Mouse (Mus musculus) embryonic facial prominence, embryonic 11.5 days (tissue): ENCODE measurements around the gene Pak6. TPM values are rescaled to one million over a fixed set of nuclear protein-coding genes. Genes with fewer than 3 reads are reported as not detected.

Experiments used
- ATAC-seq: fragments of 200-750 bp; cut with Nextera tagmentation; replicated peaks from 2 replicates; pipeline ENCODE4 v1.8.0; 2017; ENCODE audit warnings: low read depth; ENCODE audit not compliant: insufficient number of reproducible peaks, low FRiP score, low TSS enrichment
- DNase-seq: peaks from one replicate; pipeline ENCODE4 v3.0.0-alpha.2; 2015; ENCODE audit warnings: low spot score
- H3K27ac ChIP-seq: fragments of 300-500 bp; sonication (generic); replicated peaks from 2 replicates; pipeline ENCODE4 v1.5.1; 2014; ENCODE audit warnings: mild to moderate bottlenecking, low read depth, low read length, control low read depth
- H3K27me3 ChIP-seq: fragments of 300-500 bp; sonication (generic); 2 replicates; pipeline ENCODE4 v1.6.1; 2014; ENCODE audit warnings: mild to moderate bottlenecking, low read length, moderate library complexity, mixed read lengths; ENCODE audit not compliant: control insufficient read depth, insufficient read depth
- H3K36me3 ChIP-seq: fragments of 300-500 bp; sonication (generic); replicated peaks from 2 replicates; pipeline ENCODE4 v1.6.1; 2014; ENCODE audit warnings: low read depth, mild to moderate bottlenecking, low read length, moderate library complexity, mixed read lengths; ENCODE audit not compliant: control insufficient read depth, insufficient read depth
- H3K4me1 ChIP-seq: fragments of 300-500 bp; sonication (generic); 2 replicates; pipeline ENCODE4 v1.6.1; 2014; ENCODE audit warnings: low read length, mixed read lengths; ENCODE audit not compliant: control insufficient read depth, insufficient read depth
- H3K4me2 ChIP-seq: fragments of 300-500 bp; sonication (generic); 2 replicates; pipeline ENCODE4 v1.6.1; 2014; ENCODE audit warnings: low read depth, mild to moderate bottlenecking, control low read depth, low read length, moderate library complexity
- H3K4me3 ChIP-seq: fragments of 300-500 bp; sonication (generic); 2 replicates; pipeline ENCODE4 v1.5.1; 2014; ENCODE audit warnings: low read depth, low read length, control low read depth
- H3K9ac ChIP-seq: fragments of 300-500 bp; sonication (generic); replicated peaks from 2 replicates; pipeline ENCODE4 v1.6.1; 2014; ENCODE audit warnings: mild to moderate bottlenecking, control low read depth, low read length
- H3K9me3 ChIP-seq: fragments of 300-500 bp; sonication (generic); replicated peaks from 2 replicates; pipeline ENCODE4 v1.6.1; 2016; ENCODE audit warnings: mild to moderate bottlenecking, low read length, inconsistent platforms, mixed read lengths; ENCODE audit not compliant: control insufficient read depth
- WGBS: fragments of 180-500 bp; shearing (Covaris S2); extraction: QIAGEN DNeasy Blood & Tissue Kit; methylation state at CpG from one replicate; pipeline ENCODE4 v1.1.7; 2014; 5-methylcytosine and 5-hydroxymethylcytosine counted together
- polyA plus RNA-seq: library from polyadenylated mRNA; unstranded; fragments of >200 nt; fragmentation: Nextera tagmentation; extraction: Ambion mirVana; gene quantifications from 2 replicates; pipeline ENCODE4 v1.2.1, GENCODE M21; 2014

The Pak6 gene
- polyA plus RNA-seq, 1 experiment from 2014 or later = 0.50 TPM

DNA sequence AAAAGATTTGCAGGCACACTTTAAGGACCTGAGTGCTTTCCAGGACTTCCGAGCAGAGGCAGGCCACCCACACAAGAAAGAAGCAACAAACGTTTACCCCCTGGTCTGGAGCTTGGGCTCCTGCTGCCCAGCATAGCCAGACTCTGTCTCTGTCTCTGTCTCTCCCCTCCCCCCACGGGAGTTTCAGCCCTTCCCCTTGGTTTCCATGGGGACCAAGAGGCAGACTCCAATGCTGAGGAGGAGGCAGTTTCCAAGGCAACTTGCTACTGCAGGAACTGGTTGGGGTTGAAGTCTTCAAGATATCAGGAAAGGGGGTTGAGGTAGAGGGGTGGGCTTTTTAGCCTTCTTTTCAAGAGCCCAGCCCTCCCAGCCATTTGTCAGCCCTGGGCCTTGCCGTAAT is 51.1 kb downstream of the Pak6 start:
- DNase-seq (no peak), ATAC-seq (no peak)
- Histone ChIP-seq H3K4me3 (no peak overlapping the region), H3K4me2 (no peak overlapping the region), H3K9ac (no peak overlapping the region), H3K27ac (no peak overlapping the region), H3K36me3 (no peaks in the 10 kb centered on the region), H3K27me3 (peaks cover 33% of the 10 kb centered on the region), H3K9me3 (no peaks in the 10 kb centered on the region), H3K4me1 (peaks cover 3% of the 10 kb centered on the region; the same call in 1 of the 2 replicates)
- 48% methylated on average over 4 of the region's 4 CpGs for WGBS

DNA sequence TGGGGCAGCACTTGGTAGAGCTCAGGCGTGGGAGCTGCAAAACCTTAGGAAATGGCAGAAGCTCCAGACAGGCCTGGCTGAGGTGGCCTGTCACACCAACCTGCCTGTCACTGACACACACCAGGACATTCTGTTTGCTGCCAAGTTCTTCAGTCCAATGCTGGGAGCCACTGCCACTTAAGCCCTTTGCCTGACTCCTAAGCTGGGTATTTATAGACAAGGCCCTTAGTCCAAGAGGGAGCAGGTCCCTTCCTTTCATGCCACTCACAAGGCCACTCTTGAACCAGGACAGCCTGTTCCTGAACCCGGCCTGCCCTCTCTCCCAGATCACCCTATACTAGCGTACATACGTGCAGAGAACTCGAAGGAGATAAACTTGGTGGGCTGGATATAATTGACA is 53.6 kb downstream of the Pak6 start:
- no peaks in the 10 kb centered on the region for H3K36me3 ChIP-seq
- no peak overlapping the region for H3K27ac ChIP-seq
- WGBS = 85% methylated on average over 5 of the region's 5 CpGs
- no peaks in the 10 kb centered on the region for H3K4me1 ChIP-seq
- DNase-seq (no peak), ATAC-seq (no peak)
- no peaks in the 10 kb centered on the region for H3K9me3 ChIP-seq
- H3K4me2 ChIP-seq = no peak overlapping the region
- peaks cover 11% of the 10 kb centered on the region for H3K27me3 ChIP-seq
- no peak overlapping the region for H3K4me3 ChIP-seq
- no peak overlapping the region for H3K9ac ChIP-seq

DNA sequence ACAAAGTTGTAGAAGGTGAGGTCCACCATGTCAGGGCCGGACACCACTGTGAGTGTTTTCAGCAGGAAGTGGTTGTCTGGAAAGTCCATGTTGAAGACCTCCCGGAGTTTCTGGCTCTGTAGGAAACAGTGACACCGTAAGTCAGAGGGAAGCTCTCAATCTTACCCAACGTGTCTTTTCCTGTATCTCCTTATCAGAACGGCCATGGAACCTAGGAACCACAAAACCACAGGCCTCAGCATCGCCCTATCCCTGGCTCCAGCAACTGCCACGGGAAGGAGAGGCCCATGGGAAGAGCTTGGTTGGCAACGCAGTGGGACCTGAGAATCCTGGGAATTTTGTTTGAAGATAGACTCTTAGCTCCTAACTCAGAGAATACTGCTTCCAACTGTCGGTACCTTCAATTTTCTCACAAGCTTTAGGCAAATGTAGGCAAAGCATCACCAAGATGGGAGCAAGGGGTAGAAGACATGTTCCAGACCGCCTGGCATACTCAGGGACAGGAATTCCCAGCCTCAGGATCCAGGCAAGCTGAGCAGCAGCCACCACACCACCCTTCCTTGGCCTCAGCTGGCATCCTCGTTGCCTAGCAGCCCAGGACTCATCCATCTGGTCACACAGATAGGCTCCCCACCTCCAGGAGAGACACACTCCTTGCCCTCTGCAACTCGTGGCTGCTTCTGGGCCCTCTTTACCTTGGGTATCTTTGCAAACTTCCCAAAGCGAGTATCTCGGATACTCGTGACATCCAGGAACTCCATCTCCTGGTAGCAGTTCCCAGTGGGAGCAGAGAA is 60.8 kb downstream of the Pak6 start:
- Histone ChIP-seq H3K9me3 (no peaks in the 10 kb centered on the region), H3K4me1 (0 out of 2 replicates have a peak, but pooled peaks cover 4% of the 10 kb centered on the region), H3K9ac (no peak overlapping the region), H3K4me3 (no peak overlapping the region), H3K36me3 (no peaks in the 10 kb centered on the region), H3K27ac (no peak overlapping the region), H3K4me2 (no peak overlapping the region), H3K27me3 (no peaks in the 10 kb centered on the region)
- DNase-seq (no peak), ATAC-seq (no peak)
- 85% methylated on average over 15 of the region's 15 CpGs for WGBS

DNA sequence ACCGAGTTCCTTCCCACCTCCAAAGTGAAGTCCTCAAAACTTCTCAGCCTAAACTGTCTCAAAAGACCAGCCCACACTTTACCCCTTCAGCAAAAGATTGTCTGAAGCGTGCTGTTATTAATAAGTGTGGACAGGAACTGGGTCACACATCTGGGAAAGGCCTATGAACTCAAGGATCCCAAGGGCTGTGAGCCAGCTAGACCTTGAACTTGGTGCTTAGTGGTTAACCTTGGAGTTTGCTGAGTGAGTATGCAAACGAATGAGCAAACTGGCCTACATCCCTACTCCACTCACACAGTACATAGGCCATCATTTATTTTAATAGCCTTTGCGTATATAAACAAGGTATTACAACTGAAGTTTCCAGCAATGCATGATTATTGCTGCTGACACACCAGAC is 62.4 kb downstream of the Pak6 start:
- no peak overlapping the region for H3K4me2 ChIP-seq
- no peaks in the 10 kb centered on the region for H3K36me3 ChIP-seq
- H3K27ac ChIP-seq = no peak overlapping the region
- H3K4me1 ChIP-seq = 0 out of 2 replicates have a peak, but pooled peaks cover 4% of the 10 kb centered on the region
- H3K9ac ChIP-seq = no peak overlapping the region
- H3K27me3 ChIP-seq = no peaks in the 10 kb centered on the region
- DNase-seq (no peak), ATAC-seq (no peak)
- no peak overlapping the region for H3K4me3 ChIP-seq
- no peaks in the 10 kb centered on the region for H3K9me3 ChIP-seq
- 83% methylated on average over 4 of the region's 4 CpGs for WGBS

DNA sequence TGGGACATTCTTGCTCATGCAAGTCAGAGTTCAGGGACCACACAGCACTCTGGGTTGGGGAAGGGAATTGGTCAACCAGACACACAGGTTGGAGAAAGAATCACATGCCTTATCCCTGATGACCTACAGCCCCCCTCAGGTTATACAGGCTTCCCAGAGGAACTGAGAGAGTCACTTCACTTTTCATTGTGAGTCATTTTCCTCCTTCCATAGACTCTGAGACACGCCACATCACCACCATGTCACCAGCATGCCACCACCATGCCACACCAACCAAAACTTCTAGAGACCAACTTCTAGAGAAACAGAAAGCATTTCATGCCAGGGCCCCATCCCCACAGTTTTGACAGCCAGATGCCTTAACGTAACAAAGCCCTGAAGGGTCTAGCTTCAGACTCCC is 63.8 kb downstream of the Pak6 start:
- Histone ChIP-seq H3K27ac (no peak overlapping the region), H3K9me3 (no peaks in the 10 kb centered on the region), H3K9ac (no peak overlapping the region), H3K4me2 (no peak overlapping the region), H3K4me1 (0 out of 2 replicates have a peak, but pooled peaks cover 4% of the 10 kb centered on the region), H3K4me3 (no peak overlapping the region), H3K27me3 (no peaks in the 10 kb centered on the region), H3K36me3 (no peaks in the 10 kb centered on the region)
- 68% methylated on average over 2 of the region's 2 CpGs for WGBS
- DNase-seq (no peak), ATAC-seq (no peak)

DNA sequence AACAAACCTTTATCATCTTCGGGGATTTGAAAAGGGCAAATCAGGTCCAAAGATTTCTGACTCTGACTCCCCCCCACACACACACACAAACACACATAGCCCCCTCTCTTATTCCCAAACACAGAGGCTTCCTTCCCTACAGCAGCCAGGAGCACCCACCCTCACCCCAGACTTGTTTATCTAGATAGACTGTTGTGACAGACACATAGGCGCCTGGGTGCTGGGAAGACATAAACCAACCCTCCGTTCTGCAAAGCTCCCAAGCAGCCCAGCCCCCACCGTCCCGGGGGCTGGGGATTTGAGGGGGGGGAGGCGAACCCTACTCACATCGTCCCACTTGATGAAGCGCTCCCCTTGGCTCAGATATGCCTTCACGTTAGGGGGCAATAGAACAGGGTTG is 64.8 kb downstream of the Pak6 start:
- 23% methylated on average over 9 of the region's 9 CpGs for WGBS
- Histone ChIP-seq H3K9me3 (no peaks in the 10 kb centered on the region), H3K27me3 (no peaks in the 10 kb centered on the region), H3K4me1 (0 out of 2 replicates have a peak, but pooled peaks cover 4% of the 10 kb centered on the region), H3K9ac (no peak overlapping the region), H3K4me2 (no peak overlapping the region), H3K36me3 (no peaks in the 10 kb centered on the region), H3K4me3 (no peak overlapping the region), H3K27ac (no peak overlapping the region)
- no peak for ATAC-seq
- no peak for DNase-seq

DNA sequence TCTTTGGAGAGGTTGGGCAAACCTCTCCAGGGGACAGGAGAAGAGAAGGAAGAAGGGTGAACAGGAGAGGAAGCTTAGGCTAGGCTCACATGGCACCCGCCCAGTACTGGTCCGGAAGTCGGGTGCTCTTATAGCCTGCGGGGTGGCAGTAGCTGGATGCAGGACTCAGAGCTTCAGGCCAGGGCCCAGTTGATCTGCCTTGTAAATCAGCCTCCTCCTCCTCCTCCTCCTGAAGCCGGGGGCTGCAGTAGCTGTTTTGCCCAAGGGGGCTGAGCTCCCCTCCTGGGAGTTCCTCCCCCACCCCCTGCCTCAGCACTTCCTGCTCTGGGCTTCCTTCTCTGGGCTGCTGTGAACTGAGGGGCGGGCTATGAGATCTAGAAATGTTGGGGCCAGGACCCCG is 65.2 kb downstream of the Pak6 start, which contains the start of gene Plcb2:
Gene Plcb2 (minus strand): TSS at position 102 of the 400 bp plus-strand sequence.
- Histone ChIP-seq H3K4me3 (no peak within 1 kb of the TSS), H3K9me3 (no peaks in the 10 kb centered on the region), H3K4me1 (0 out of 2 replicates have a peak, but pooled peaks cover 4% of the 10 kb centered on the region), H3K27me3 (no peaks in the 10 kb centered on the region), H3K36me3 (no peaks in the 10 kb centered on the region), H3K27ac (no peak within 1 kb of the TSS), H3K4me2 (no peak within 1 kb of the TSS), H3K9ac (no peak within 1 kb of the TSS)
- WGBS = 15% methylated on average over 7 of the region's 7 CpGs
- DNase-seq (no peak), ATAC-seq (no peak; the same call in 1 of the 2 replicates)

DNA sequence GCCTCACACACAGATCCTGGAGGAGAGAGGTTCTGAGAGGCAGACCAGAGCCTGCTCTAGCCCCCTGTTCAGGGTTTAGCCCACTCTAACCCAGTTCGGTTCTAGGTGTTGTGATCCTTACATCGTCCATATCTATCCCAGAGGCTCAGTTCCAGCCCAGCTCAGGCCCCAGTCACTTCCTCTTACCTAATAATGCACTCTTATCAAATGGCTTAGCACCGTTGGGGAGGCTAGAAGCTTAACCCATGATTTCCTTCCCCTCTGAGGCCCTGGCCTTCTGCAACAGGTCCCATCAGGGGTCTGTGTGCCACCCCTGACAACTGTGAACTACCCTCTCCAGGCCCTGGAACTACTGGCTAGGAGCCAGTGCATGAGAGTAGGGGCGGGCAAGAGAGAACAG is 66.1 kb downstream of the Pak6 start:
- 38% methylated on average over 4 of the region's 4 CpGs for WGBS
- Histone ChIP-seq H3K27ac (no peak overlapping the region), H3K27me3 (no peaks in the 10 kb centered on the region), H3K36me3 (no peaks in the 10 kb centered on the region), H3K4me2 (no peak overlapping the region), H3K9ac (no peak overlapping the region), H3K4me3 (no peak overlapping the region), H3K4me1 (0 out of 2 replicates have a peak, but pooled peaks cover 4% of the 10 kb centered on the region), H3K9me3 (no peaks in the 10 kb centered on the region)
- DNase-seq (no peak), ATAC-seq (no peak)
